Mouse (Mus musculus) liver, embryonic 14.5 days (tissue): ENCODE results near the gene Spata32.

Source experiments
- CTCF ChIP-seq: IDR thresholded peaks from 2 replicates; pipeline ENCODE4 v1.5.1; 2016; ENCODE audit warnings: antibody characterized with exemption, low read depth, control low read depth
- EP300 ChIP-seq: IDR thresholded peaks from 2 replicates; pipeline ENCODE4 v1.6.1; 2016; ENCODE audit warnings: antibody characterized with exemption, low read depth

GRCm38 (mm10) chr11:103195236-103195635 lies 23.0 kb downstream of the Spata32 start:
- TF ChIP-seq CTCF (no peak), EP300 (no peak)
